Mouse (Mus musculus) CD4-positive, CD25-positive, alpha-beta regulatory T cell, adult 4 months (primary cell): ENCODE measurements around the gene Dcp1b. TPM values are rescaled to one million over a fixed set of nuclear protein-coding genes. Genes with fewer than 3 reads are reported as not detected.

ENCODE experiments used
- ATAC-seq: one replicate; pipeline ENCODE4 v1.8.0; 2017
- polyA plus RNA-seq, 2 experiments: library from polyadenylated mRNA; unstranded; fragments of 100-300 nt; shearing (Covaris generic); gene quantifications; one replicate each; pipeline ENCODE4 v1.2.1; 2017

The Dcp1b gene
- polyA plus RNA-seq = 10 to 100 TPM; 15.1 to 19.9 TPM

GRCm38 (mm10) chr6:119175078-119175853 is at the start of gene Dcp1b:
Dcp1b (plus strand) TSS chr6:119175253.
- peak; percentile 91 for ATAC-seq

GRCm38 (mm10) chr6:119126991-119127390 is 48.1 kb upstream of the Dcp1b start:
- ATAC-seq = no peak

GRCm38 (mm10) chr6:119128076-119128475 is 47.0 kb upstream of the Dcp1b start:
- ATAC-seq = no peak

GRCm38 (mm10) chr6:119128521-119128920 is 46.5 kb upstream of the Dcp1b start:
- ATAC-seq = no peak

GRCm38 (mm10) chr6:119129664-119130063 is 45.4 kb upstream of the Dcp1b start:
- ATAC-seq = no peak

GRCm38 (mm10) chr6:119132111-119132735 is 42.8 kb upstream of the Dcp1b start:
- no peak for ATAC-seq

- ATAC-seq = no peak
Measured at GRCm38 (mm10) chr6:119132863-119133262, 42.2 kb upstream of the Dcp1b start.

- ATAC-seq = no peak
Measured at GRCm38 (mm10) chr6:119137768-119138167, 37.3 kb upstream of the Dcp1b start.

- ATAC-seq = no peak
Measured at GRCm38 (mm10) chr6:119139561-119139960, 35.5 kb upstream of the Dcp1b start.

GRCm38 (mm10) chr6:119145109-119145508 is 29.9 kb upstream of the Dcp1b start:
- no peak for ATAC-seq

- no peak for ATAC-seq
Measured at GRCm38 (mm10) chr6:119165677-119166076, 9.4 kb upstream of the Dcp1b start.

- ATAC-seq = no peak
Measured at GRCm38 (mm10) chr6:119174307-119175074, 562 bp upstream of the Dcp1b start.

GRCm38 (mm10) chr6:119176103-119176502 is 1.1 kb downstream of the Dcp1b start:
- ATAC-seq = no peak

- no peak for ATAC-seq
Measured at GRCm38 (mm10) chr6:119177101-119177500, 2.0 kb downstream of the Dcp1b start.

- ATAC-seq = no peak
Measured at GRCm38 (mm10) chr6:119180188-119180587, 5.1 kb downstream of the Dcp1b start.

GRCm38 (mm10) chr6:119182211-119182610 is 7.2 kb downstream of the Dcp1b start:
- no peak for ATAC-seq

GRCm38 (mm10) chr6:119183781-119184180 is 8.7 kb downstream of the Dcp1b start:
- ATAC-seq = no peak

- ATAC-seq = no peak
Measured at GRCm38 (mm10) chr6:119186658-119187057, 11.6 kb downstream of the Dcp1b start.

- no peak for ATAC-seq
Measured at GRCm38 (mm10) chr6:119187631-119188030, 12.6 kb downstream of the Dcp1b start.

- ATAC-seq = no peak
Measured at GRCm38 (mm10) chr6:119191478-119191877, 16.4 kb downstream of the Dcp1b start.

- no peak for ATAC-seq
Measured at GRCm38 (mm10) chr6:119193571-119194154, 18.6 kb downstream of the Dcp1b start.

- no peak for ATAC-seq
Measured at GRCm38 (mm10) chr6:119194161-119194560, 19.1 kb downstream of the Dcp1b start.

GRCm38 (mm10) chr6:119194601-119195000 is 19.5 kb downstream of the Dcp1b start:
- no peak for ATAC-seq
